Mouse (Mus musculus) G1E (cell line): ENCODE data around the gene Hspa1l. TPM values are rescaled to one million over a fixed set of nuclear protein-coding genes. Genes with fewer than 3 reads are reported as not detected.

Experiments
- ATAC-seq: 2 replicates; pipeline ENCODE4 v1.8.0; 2016; ENCODE audit warnings: mild to moderate bottlenecking; ENCODE audit not compliant: insufficient number of reproducible peaks, poor library complexity, low FRiP score, severe bottlenecking; ENCODE audit errors: extremely low read depth
- DNase-seq: peaks from one replicate; pipeline ENCODE4 v3.0.0; 2012; ENCODE audit warnings: low spot score
- H3K27me3 ChIP-seq: 2 replicates; pipeline ENCODE4 v1.6.1; 2012; ENCODE audit warnings: mild to moderate bottlenecking, low read length, inconsistent platforms; ENCODE audit not compliant: insufficient read depth
- H3K36me3 ChIP-seq: replicated peaks from 2 replicates; pipeline ENCODE3; 2012; ENCODE audit warnings: mild to moderate bottlenecking, inconsistent platforms
- H3K4me1 ChIP-seq: 2 replicates; pipeline ENCODE4 v1.6.1; 2012; ENCODE audit warnings: low read depth, low read length, inconsistent platforms, mixed read lengths; ENCODE audit not compliant: insufficient read depth
- H3K4me3 ChIP-seq: 2 replicates; pipeline ENCODE4 v1.5.1; 2012; ENCODE audit warnings: low read depth, mild to moderate bottlenecking, inconsistent platforms, low read length, moderate library complexity, mixed read lengths
- H3K9me3 ChIP-seq: replicated peaks from 2 replicates; pipeline ENCODE4 v1.6.1; 2012; ENCODE audit warnings: inconsistent platforms
- CTCF ChIP-seq: IDR thresholded peaks from 2 replicates; pipeline ENCODE4 v1.5.1; 2012; ENCODE audit warnings: low read depth, low read length, inconsistent platforms, mixed read lengths
- GATA1 ChIP-seq: IDR thresholded peaks from 2 replicates; pipeline ENCODE4 v1.6.1; 2012; ENCODE audit warnings: borderline replicate concordance, low read length, inconsistent platforms, mixed read lengths
- GATA2 ChIP-seq: IDR thresholded peaks from 2 replicates; pipeline ENCODE4 v1.6.1; 2012; ENCODE audit warnings: low read depth, low read length, inconsistent platforms, borderline replicate concordance
- POLR2AphosphoS5 ChIP-seq: IDR thresholded peaks from 2 replicates; pipeline ENCODE4 v1.6.1; 2012; ENCODE audit warnings: low read depth, low read length, inconsistent platforms; ENCODE audit not compliant: insufficient replicate concordance
- TAL1 ChIP-seq: conservative IDR thresholded peaks from 2 replicates; pipeline ENCODE4 v1.6.1; 2012; ENCODE audit warnings: low read depth, low read length, inconsistent platforms, mixed read lengths
- polyA plus RNA-seq: library from polyadenylated mRNA; stranded (reverse); fragments of >175 nt; gene quantifications from 2 replicates; pipeline ENCODE4 v1.2.3, GENCODE M21; 2012
- total RNA-seq, 2 experiments: library from RNA; stranded (forward) in 1 of 2; stranded (reverse) in 1 of 2; fragments of 200-1000 nt in 1 of 2; fragments of >200 nt in 1 of 2; fragmentation: Nextera tagmentation in 1 of 2; gene quantifications; 2 replicates each; pipeline ENCODE4 v1.2.3; 2014 to 2017

Hspa1l gene
- total and polyA plus RNA-seq, 3 experiments: 0.05 TPM; not detected in 2

GRCm38 (mm10) chr17:34950514-34951455 is 21.7 kb upstream of the Hspa1l start:
- H3K9me3 ChIP-seq: no peaks in the 10 kb centered on the region
- no peak; the same call in 1 of the 2 replicates for ATAC-seq
- H3K27me3 ChIP-seq: no peaks in the 10 kb centered on the region
- TF ChIP-seq GATA2: no peak
- TF ChIP-seq TAL1: no peak
- no peak for TF ChIP-seq GATA1
- TF ChIP-seq CTCF: no peak
- TF ChIP-seq POLR2AphosphoS5: peak; percentile 68; the same call in 1 of the 2 replicates
- H3K36me3 ChIP-seq: peaks cover 35% of the 10 kb centered on the region
- H3K4me1 ChIP-seq: peaks cover 25% of the 10 kb centered on the region
- H3K4me3 ChIP-seq: peak overlapping the region; percentile 96
- DNase-seq: no peak

GRCm38 (mm10) chr17:34951636-34952377 is 20.7 kb upstream of the Hspa1l start:
- H3K4me1 ChIP-seq: peaks cover 25% of the 10 kb centered on the region
- no peaks in the 10 kb centered on the region for H3K9me3 ChIP-seq
- DNase-seq (no peak), ATAC-seq (no peak)
- H3K27me3 ChIP-seq: no peaks in the 10 kb centered on the region
- H3K36me3 ChIP-seq: peaks cover 35% of the 10 kb centered on the region
- TF ChIP-seq TAL1 (no peak), POLR2AphosphoS5 (no peak), CTCF (no peak), GATA2 (no peak), GATA1 (no peak)
- peak overlapping the region; percentile 96 for H3K4me3 ChIP-seq

- Histone ChIP-seq H3K36me3 (peaks cover 35% of the 10 kb centered on the region), H3K9me3 (peaks cover 3% of the 10 kb centered on the region), H3K4me3 (peak overlapping the region; percentile 96), H3K27me3 (no peaks in the 10 kb centered on the region), H3K4me1 (peaks cover 25% of the 10 kb centered on the region)
- DNase-seq (peak; percentile 90), ATAC-seq (peak; percentile 48)
- TF ChIP-seq CTCF (peak; percentile 57), TAL1 (no peak), POLR2AphosphoS5 (peak; percentile 96), GATA1 (no peak)
Measured at GRCm38 (mm10) chr17:34952378-34953040, 20.0 kb upstream of the Hspa1l start.

DNA sequence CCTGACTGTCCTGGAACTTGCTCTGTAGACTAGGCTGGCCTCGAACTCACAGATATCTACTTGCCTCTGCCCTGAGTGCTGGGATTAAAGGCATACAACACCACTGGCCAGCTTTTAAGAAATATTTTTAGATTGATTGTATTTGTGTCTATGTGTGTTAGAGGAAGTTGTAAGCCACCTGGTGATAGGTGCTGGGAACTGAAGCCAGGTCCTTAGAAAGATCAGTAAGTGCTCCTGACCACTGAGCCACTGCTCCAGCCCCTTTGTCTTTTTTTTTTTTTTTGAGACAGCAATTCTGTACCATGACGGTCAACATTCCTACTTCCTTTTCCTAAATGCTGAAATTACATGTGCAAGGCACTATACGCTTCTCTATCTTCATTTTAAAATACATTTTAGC is 19.2 kb upstream of the Hspa1l start:
- DNase-seq (no peak), ATAC-seq (no peak)
- H3K36me3 ChIP-seq: peaks cover 34% of the 10 kb centered on the region
- peak overlapping the region; percentile 96; the same call in 1 of the 2 replicates for H3K4me3 ChIP-seq
- H3K27me3 ChIP-seq: no peaks in the 10 kb centered on the region
- H3K9me3 ChIP-seq: peaks cover 6% of the 10 kb centered on the region
- H3K4me1 ChIP-seq: peaks cover 25% of the 10 kb centered on the region
- TF ChIP-seq GATA1 (no peak), CTCF (no peak), TAL1 (no peak), GATA2 (no peak), POLR2AphosphoS5 (no peak)

- Histone ChIP-seq H3K27me3 (no peaks in the 10 kb centered on the region), H3K9me3 (peaks cover 10% of the 10 kb centered on the region), H3K36me3 (peaks cover 27% of the 10 kb centered on the region), H3K4me3 (no peak overlapping the region), H3K4me1 (peaks cover 21% of the 10 kb centered on the region)
- no peak for TF ChIP-seq CTCF
- no peak for TF ChIP-seq TAL1
- no peak for TF ChIP-seq GATA2
- TF ChIP-seq POLR2AphosphoS5: no peak
- TF ChIP-seq GATA1: no peak
- no peak for ATAC-seq
- no peak for DNase-seq
Measured at GRCm38 (mm10) chr17:34953904-34954303, 18.6 kb upstream of the Hspa1l start.

- peaks cover 22% of the 10 kb centered on the region for H3K36me3 ChIP-seq
- TF ChIP-seq POLR2AphosphoS5: no peak
- TF ChIP-seq GATA1: no peak
- TF ChIP-seq TAL1: no peak
- no peak for TF ChIP-seq GATA2
- TF ChIP-seq CTCF: no peak
- no peak for ATAC-seq
- peaks cover 14% of the 10 kb centered on the region for H3K9me3 ChIP-seq
- no peak for DNase-seq
- H3K4me3 ChIP-seq: no peak overlapping the region
- H3K27me3 ChIP-seq: no peaks in the 10 kb centered on the region
- H3K4me1 ChIP-seq: peaks cover 21% of the 10 kb centered on the region
Measured at GRCm38 (mm10) chr17:34954831-34955230, 17.7 kb upstream of the Hspa1l start.
